Mouse (Mus musculus) myocyte (in vitro differentiated cells): ENCODE results near the gene A030005K14Rik. TPM values are rescaled to one million over a fixed set of nuclear protein-coding genes. Genes with fewer than 3 reads are reported as not detected.
A peak's percentile ranks its signal among the peaks of the same experiment; 100 is the strongest.

Experiments used
- H3K27me3 ChIP-seq: one replicate; pipeline ENCODE4 v1.6.1; 2011; ENCODE audit not compliant: control insufficient read depth, insufficient read depth, insufficient read length
- H3K36me3 ChIP-seq: one replicate; pipeline ENCODE4 v1.6.1; 2011; ENCODE audit not compliant: control insufficient read depth, insufficient read depth
- H3K4me2 ChIP-seq: one replicate; pipeline ENCODE4 v1.6.1; 2011; ENCODE audit warnings: low read depth, control low read depth
- H3K4me3 ChIP-seq: one replicate; pipeline ENCODE4 v1.5.1; 2011; ENCODE audit warnings: mild to moderate bottlenecking, control low read depth, moderate library complexity
- H3K79me2 ChIP-seq: one replicate; pipeline ENCODE4 v1.6.1; 2011; ENCODE audit not compliant: control insufficient read depth, insufficient read depth
- H3ac ChIP-seq: one replicate; pipeline ENCODE4 v1.6.1; 2011; ENCODE audit not compliant: control insufficient read depth, insufficient read length
- CEBPB ChIP-seq: IDR thresholded peaks from 2 replicates; pipeline ENCODE4 v1.6.1; 2011; ENCODE audit warnings: mild to moderate bottlenecking, moderate library complexity; ENCODE audit not compliant: poor library complexity, insufficient read depth, severe bottlenecking
- E2F4 ChIP-seq: IDR thresholded peaks from one replicate; pipeline ENCODE4 v1.6.1; 2011; ENCODE audit warnings: mild to moderate bottlenecking, control low read depth, moderate library complexity; ENCODE audit not compliant: insufficient read depth
- MAX ChIP-seq: IDR thresholded peaks from one replicate; pipeline ENCODE4 v1.6.1; 2011; ENCODE audit warnings: low read depth, mild to moderate bottlenecking, control low read depth
- MYOD1 ChIP-seq, 3 experiments: IDR thresholded peaks; one replicate each; pipeline ENCODE4 v1.6.1; 2011; ENCODE audit warnings: control low read depth in 2 of 3, low read depth in 2 of 3, mild to moderate bottlenecking in 2 of 3, moderate library complexity in 1 of 3; ENCODE audit not compliant: insufficient read length in 2 of 3, control insufficient read depth in 1 of 3
- MYOG ChIP-seq, 3 experiments: IDR thresholded peaks; one replicate each; pipeline ENCODE4 v1.6.1; 2011; ENCODE audit warnings: control low read depth in 2 of 3, low read depth in 2 of 3, mild to moderate bottlenecking in 2 of 3; ENCODE audit not compliant: insufficient read length in 2 of 3, control insufficient read depth in 1 of 3, insufficient read depth in 1 of 3
- POLR2A ChIP-seq: IDR thresholded peaks from one replicate; pipeline ENCODE4 v1.6.1; 2011; ENCODE audit warnings: low read depth, mild to moderate bottlenecking, control low read depth, moderate library complexity; ENCODE audit not compliant: insufficient read length
- POLR2AphosphoS2 ChIP-seq: IDR thresholded peaks from one replicate; pipeline ENCODE4 v1.6.1; 2011; ENCODE audit warnings: low read depth, control low read depth; ENCODE audit not compliant: insufficient read length
- REST ChIP-seq: IDR thresholded peaks from one replicate; pipeline ENCODE4 v1.6.1; 2011; ENCODE audit warnings: mild to moderate bottlenecking, control low read depth, moderate library complexity; ENCODE audit not compliant: insufficient read depth, insufficient read length
- SRF ChIP-seq: IDR thresholded peaks from one replicate; pipeline ENCODE4 v1.6.1; 2011; ENCODE audit warnings: low read depth; ENCODE audit not compliant: control insufficient read depth, insufficient read length
- TCF12 ChIP-seq: IDR thresholded peaks from one replicate; pipeline ENCODE4 v1.6.1; 2011; ENCODE audit warnings: mild to moderate bottlenecking, control low read depth; ENCODE audit not compliant: poor library complexity, insufficient read depth, severe bottlenecking
- TCF3 ChIP-seq: IDR thresholded peaks from one replicate; pipeline ENCODE4 v1.6.1; 2011; ENCODE audit warnings: low read depth, control low read depth; ENCODE audit not compliant: insufficient read length
- USF1 ChIP-seq: IDR thresholded peaks from one replicate; pipeline ENCODE4 v1.6.1; 2011; ENCODE audit warnings: low read depth, mild to moderate bottlenecking, control low read depth, moderate library complexity
- polyA plus RNA-seq: library from polyadenylated mRNA; unstranded; fragments of >200 nt; fragmentation: generic; extraction: Trizol; gene quantifications from one replicate; pipeline ENCODE4 v1.2.1, GENCODE M21; 2012; ENCODE audit warnings: missing spikeins

The A030005K14Rik gene
- polyA plus RNA-seq: not detected

DNA sequence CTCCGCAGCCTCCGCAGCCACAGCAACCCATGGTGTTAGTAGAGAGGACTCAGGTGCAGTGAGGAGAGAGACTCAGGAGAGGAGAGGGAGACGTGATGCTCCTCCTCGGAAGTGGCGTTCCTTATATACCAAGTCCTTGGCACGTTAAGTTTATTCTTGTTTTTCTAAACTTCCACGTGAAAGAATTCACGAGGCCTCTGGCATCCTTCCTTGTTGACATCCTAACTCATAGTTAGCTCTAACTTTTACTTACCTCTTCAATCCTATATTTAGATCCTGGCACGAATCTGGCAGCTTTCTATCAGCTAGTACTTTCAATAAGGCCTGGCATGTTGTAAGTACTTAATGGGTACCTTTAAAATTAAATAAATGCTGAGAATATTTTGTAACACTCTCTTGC, at the start of gene A030005K14Rik:
Gene A030005K14Rik (minus strand): TSS at position 101 of the 400 bp plus-strand sequence.
- no peaks in the 10 kb centered on the region for H3K79me2 ChIP-seq
- H3K36me3 ChIP-seq: no peaks in the 10 kb centered on the region
- no peak within 1 kb of the TSS for H3K4me3 ChIP-seq
- no peak within 1 kb of the TSS for H3K4me2 ChIP-seq
- TF ChIP-seq TCF12: no peak
- no peak for TF ChIP-seq USF1
- TF ChIP-seq MYOD1 (IDR thresholded peaks at IDR 0.05; ENCODE audit: control insufficient read depth in 1 of 3, insufficient read length in 2 of 3, low read depth in 2 of 3): no peak
- no peak for TF ChIP-seq E2F4
- TF ChIP-seq TCF3: no peak
- no peak for TF ChIP-seq POLR2AphosphoS2
- TF ChIP-seq REST: no peak
- no peak for TF ChIP-seq MAX
- TF ChIP-seq SRF: no peak
- no peak for TF ChIP-seq CEBPB
- TF ChIP-seq MYOG (IDR thresholded peaks at IDR 0.05; ENCODE audit: control insufficient read depth in 1 of 3, insufficient read depth in 1 of 3, insufficient read length in 2 of 3, low read depth in 2 of 3): no peak
- H3ac ChIP-seq: no peak within 1 kb of the TSS
- H3K27me3 ChIP-seq: peaks cover 5% of the 10 kb centered on the region

DNA sequence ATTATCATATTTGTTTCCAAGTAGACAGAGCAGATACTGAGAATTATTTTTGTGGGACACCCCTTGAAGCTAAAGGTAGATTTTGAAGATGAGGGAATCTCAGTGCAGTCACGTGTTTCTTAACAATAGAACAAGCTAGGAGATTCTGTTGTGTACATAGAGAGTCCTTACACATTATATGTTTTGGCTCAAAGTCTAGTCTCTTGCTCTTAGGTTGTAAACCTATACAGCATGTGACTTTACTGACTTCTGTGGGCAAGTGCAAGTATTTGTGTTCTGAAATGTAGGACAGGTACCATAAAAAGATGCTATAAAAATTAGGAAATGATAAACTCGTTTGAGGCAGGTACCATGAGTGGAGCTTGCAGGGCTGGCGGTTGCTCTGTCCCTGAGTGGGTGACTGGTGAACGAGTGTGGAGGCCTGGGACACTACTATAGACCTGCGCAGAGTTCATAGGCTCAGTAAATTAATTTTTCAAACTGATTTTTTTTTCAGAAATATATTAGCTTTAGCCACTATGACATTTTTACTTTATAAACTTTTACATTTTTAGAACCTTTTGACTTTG, 48.3 kb upstream of the A030005K14Rik start:
- Histone ChIP-seq H3K4me3 (no peak overlapping the region), H3K36me3 (no peaks in the 10 kb centered on the region), H3K4me2 (no peak overlapping the region), H3K27me3 (no peaks in the 10 kb centered on the region), H3ac (no peak overlapping the region), H3K79me2 (no peaks in the 10 kb centered on the region)
- TF ChIP-seq TCF3: no peak
- no peak for TF ChIP-seq MAX
- TF ChIP-seq REST: no peak
- TF ChIP-seq POLR2AphosphoS2: no peak
- TF ChIP-seq MYOG (IDR thresholded peaks at IDR 0.05; ENCODE audit: control insufficient read depth in 1 of 3, insufficient read depth in 1 of 3, insufficient read length in 2 of 3, low read depth in 2 of 3): no peak
- no peak for TF ChIP-seq TCF12
- no peak for TF ChIP-seq CEBPB
- TF ChIP-seq SRF: no peak
- TF ChIP-seq POLR2A: no peak
- no peak for TF ChIP-seq USF1
- no peak for TF ChIP-seq E2F4
- TF ChIP-seq MYOD1 (IDR thresholded peaks at IDR 0.05; ENCODE audit: control insufficient read depth in 1 of 3, insufficient read length in 2 of 3, low read depth in 2 of 3): no peak

GRCm38 (mm10) chr1:83105464-83105863, 46.3 kb upstream of the A030005K14Rik start:
- no peak for TF ChIP-seq TCF3
- no peak for TF ChIP-seq REST
- TF ChIP-seq TCF12: no peak
- TF ChIP-seq MAX: no peak
- no peak for TF ChIP-seq USF1
- TF ChIP-seq SRF: no peak
- TF ChIP-seq CEBPB: no peak
- TF ChIP-seq POLR2A: no peak
- no peak for TF ChIP-seq MYOG (IDR thresholded peaks at IDR 0.05; ENCODE audit: control insufficient read depth in 1 of 3, insufficient read depth in 1 of 3, insufficient read length in 2 of 3, low read depth in 2 of 3)
- TF ChIP-seq E2F4: no peak
- no peak for TF ChIP-seq POLR2AphosphoS2
- no peak for TF ChIP-seq MYOD1 (IDR thresholded peaks at IDR 0.05; ENCODE audit: control insufficient read depth in 1 of 3, insufficient read length in 2 of 3, low read depth in 2 of 3)

GRCm38 (mm10) chr1:83101891-83102290, 42.7 kb upstream of the A030005K14Rik start:
- Histone ChIP-seq H3ac (no peak overlapping the region), H3K4me2 (peak overlapping the region; percentile 8), H3K4me3 (no peak overlapping the region), H3K36me3 (no peaks in the 10 kb centered on the region), H3K27me3 (no peaks in the 10 kb centered on the region), H3K79me2 (no peaks in the 10 kb centered on the region)
- TF ChIP-seq REST (no peak), CEBPB (no peak), MYOG (IDR thresholded peaks at IDR 0.05; ENCODE audit: control insufficient read depth in 1 of 3, insufficient read depth in 1 of 3, insufficient read length in 2 of 3, low read depth in 2 of 3) (no peak), MAX (no peak), SRF (no peak), POLR2A (no peak), E2F4 (no peak), USF1 (no peak), MYOD1 (IDR thresholded peaks at IDR 0.05; ENCODE audit: control insufficient read depth in 1 of 3, insufficient read length in 2 of 3, low read depth in 2 of 3) (no peak), TCF3 (no peak)

More at GRCm38 (mm10) chr1:83105464-83105863, 46.3 kb upstream of the A030005K14Rik start:
- Histone ChIP-seq H3K4me3 (no peak overlapping the region), H3K4me2 (no peak overlapping the region), H3ac (no peak overlapping the region), H3K79me2 (no peaks in the 10 kb centered on the region), H3K36me3 (no peaks in the 10 kb centered on the region), H3K27me3 (no peaks in the 10 kb centered on the region)
